Mouse (Mus musculus): ENCODE data around the gene Ccl12.

The Ccl12 gene

DNA sequence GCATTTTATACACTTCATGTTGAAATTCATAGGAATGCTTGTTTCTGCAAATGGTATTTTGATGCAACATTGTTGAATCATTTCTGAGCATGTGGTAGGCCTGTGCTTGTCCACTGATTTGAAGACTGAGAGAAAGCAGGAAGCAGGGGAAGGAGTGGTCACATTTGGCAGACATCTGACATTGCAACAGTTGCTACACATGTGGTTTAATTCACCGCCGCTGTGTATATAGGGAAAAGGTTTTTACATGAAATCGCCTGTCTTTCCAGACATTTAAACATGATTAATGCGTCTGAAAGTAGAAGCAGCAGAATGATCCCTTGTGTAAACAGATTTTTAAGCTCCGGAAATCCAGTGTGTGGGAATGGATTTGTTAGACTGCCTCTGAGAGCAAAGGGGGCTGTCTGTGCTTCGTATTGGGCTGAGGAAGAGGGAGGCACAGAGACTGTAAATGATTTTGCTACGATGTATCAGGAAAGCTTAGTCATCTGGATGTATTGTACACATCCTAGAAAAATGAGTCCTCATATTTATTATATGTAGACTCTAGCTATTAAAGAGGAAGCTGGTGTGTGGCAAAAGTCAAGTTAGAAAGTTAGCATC is 37.9 kb downstream of the Ccl12 start:
- no peak for DNase-seq (ENCODE audit: low read depth, low spot score)

Data from retina, adult 2 months (tissue).